Mouse (Mus musculus) mouse trophoblast stem cell (cell line): ENCODE results near the gene Ptgfrn.

Source experiments
- in situ Hi-C, 2 experiments: fragments of 300-500 bp; cut with MseI, MboI; formaldehyde crosslinking; loops; 2 replicates in 1 of 2; 3 replicates in 1 of 2; pipeline ENCODE4 v1.15.1; 2025

The Ptgfrn gene

DNA sequence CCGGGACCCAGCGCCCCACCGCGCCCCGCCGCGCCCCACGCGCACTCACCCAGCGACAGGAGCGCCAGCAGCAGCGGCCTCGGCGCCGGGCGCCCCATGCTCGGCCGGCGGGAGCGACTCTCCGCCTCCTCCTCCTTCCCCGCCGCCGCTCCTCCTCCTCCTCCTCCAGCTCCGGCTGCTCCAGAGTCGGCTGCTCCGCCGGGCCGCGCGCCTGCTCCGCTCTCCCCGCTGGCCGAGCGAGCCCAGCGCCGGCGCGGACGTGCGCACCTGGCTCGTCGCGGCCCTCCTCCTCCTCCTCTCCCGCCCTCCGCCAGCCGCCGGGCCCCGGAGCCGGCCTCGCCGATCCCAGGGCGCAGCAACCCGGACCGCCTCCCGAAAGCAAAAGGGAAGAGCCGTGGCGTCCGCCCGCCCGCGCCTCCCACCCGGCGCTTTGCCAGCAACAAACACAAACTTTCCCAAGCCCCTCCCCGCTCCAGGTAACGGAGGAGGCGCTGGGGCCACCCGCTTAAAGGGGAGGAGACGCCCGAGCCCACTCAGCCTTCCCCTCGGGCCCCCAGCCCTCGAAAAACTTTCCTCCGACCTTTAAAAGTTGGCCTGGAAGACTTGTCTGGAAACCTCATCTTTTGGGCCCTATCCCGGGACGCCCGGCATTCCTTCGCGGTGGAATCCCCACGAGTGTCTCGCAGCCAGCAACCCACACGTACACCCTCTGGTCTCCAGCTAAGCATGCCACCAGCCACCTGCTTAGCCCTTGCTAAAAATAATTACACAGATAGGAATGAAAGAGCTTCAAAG is at the start of gene Ptgfrn:
Gene Ptgfrn (minus strand): TSS at position 236 of the 795 bp plus-strand sequence.
- in situ Hi-C loops = no loop called here

GRCm38 (mm10) chr3:101159701-101160100 is 49.6 kb upstream of the Ptgfrn start:
- in situ Hi-C loops = no loop called here

GRCm38 (mm10) chr3:101154067-101154466 is 44.0 kb upstream of the Ptgfrn start:
- in situ Hi-C loops = no loop called here

GRCm38 (mm10) chr3:101153341-101153740 is 43.3 kb upstream of the Ptgfrn start:
- in situ Hi-C loops = no loop called here

DNA sequence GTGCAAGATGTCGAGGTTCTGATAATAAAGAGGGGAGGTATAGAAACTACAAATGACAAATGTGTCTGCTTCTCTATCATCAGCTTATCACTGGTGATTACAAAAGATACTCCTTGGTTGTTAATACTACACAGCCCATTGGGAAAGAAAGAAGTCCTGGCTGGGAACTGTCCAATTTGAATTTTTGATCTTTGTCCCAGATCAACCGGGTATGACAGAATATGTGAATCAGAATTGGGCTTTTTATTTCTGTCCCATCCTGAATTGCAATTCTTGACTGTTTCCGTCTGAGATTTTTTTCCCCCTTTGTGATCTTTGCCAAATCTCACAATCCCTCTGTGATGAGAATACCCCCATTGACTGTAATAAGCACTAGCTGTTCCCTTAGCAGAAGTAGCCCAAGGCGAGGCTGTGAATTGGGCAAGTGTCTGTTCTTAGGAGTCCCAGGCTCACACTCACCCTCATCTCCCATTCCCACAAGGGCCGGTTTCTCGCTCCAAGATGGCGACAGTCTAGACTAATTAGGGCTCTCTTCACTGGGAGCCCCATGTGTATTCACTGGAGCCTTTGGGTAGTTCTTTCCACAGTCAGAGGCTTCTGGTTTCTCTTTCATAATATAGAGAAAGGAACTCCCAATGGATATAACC is 36.2 kb upstream of the Ptgfrn start:
- in situ Hi-C loops = no loop called here

DNA sequence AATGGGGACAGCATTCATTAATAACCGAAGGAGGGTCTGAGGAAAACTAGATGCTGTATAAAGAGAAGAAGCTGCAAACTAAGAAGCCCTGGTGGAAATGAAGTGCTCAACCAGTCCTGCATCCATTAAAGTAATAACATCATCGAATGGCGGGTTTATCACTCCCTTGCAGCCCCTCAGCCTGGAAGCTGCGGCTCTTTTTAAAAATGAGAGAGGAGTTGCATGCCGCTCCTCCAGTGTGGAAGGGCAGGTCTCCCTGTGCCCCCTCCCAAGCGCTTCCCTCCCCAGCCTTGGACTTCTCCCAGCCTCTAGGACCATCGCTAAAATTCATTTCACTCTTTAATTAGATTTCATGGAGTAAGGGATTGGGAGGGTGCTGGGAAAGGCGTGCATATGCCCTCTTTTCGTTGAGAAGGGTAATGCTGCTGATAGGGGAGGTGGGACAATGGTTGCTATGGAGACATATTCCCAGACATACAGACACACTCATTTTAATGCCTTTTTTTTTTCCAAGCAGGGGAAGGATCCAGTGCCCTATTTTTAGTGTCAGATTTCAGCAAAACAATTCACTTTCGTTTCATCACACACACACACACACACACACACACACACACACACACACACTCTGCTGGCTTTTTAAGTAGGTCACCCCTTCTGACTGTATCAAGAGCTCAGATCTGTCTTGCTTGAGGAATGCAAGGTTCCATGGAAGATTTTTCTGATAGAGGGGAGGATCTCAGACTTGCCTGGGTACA is 35.4 kb upstream of the Ptgfrn start:
- in situ Hi-C loops = no loop called here

GRCm38 (mm10) chr3:101144366-101144948 is 34.4 kb upstream of the Ptgfrn start:
- in situ Hi-C loops = no loop called here

- in situ Hi-C loops = no loop called here
These were observed 33.4 kb upstream of the Ptgfrn start for GRCm38 (mm10) chr3:101143465-101143864.

DNA sequence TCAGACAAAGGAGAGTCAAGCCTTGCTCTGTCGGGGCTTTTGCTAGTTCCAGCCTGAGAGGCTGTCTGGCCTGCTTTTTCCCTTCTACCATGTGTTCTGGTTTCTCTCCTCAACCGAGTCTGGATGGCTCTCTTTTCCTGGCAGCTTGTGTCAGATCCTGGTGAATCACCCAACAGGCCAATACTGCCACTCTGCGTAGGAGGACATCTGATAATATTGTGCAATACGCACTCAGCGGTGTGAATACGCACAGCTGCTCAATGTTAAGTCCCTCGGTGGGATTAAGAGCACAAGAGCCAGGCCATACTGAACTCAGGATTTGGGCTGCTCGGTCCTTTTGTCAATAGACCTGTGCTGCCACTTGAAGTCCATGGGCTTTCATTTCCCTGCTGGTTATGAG is 31.8 kb upstream of the Ptgfrn start:
- in situ Hi-C loops = no loop called here

DNA sequence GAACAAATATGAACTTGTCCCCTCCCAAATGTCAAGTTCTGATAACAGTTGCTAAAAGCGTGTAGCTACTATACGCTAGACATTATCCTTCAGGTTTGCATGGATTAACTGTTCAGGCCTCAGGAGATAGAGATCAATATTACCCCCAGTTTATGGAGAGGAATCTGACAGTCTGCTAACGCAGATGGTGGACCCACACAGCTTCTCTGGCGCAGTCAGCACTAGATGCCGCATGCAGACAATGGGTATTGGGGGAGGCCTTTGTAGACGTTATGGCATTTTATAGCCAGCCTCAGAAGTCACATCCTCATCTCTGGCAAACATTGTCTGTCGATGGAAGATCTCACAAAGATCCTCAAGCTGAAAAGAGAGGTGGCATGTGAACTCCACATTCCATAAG is 29.9 kb upstream of the Ptgfrn start:
- in situ Hi-C loops = no loop called here

DNA sequence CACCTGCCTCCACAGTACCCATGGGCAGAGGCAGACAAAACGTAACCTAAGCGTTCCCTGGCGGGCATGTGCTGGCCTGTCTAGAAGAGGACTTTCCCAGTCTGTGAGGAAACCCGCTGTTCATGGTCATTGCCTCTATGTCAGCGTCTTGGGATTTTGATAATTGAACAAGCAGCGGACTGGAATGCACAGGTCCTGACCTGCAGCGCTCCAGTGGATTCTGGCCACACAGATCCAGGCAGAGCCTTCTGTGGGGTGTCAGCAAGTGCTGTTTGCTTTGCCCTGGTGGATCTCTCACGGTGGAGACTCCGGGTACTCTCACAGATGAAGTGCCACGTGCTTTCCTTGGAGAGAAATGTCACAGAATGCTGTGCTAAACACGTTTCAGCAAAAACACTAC is 26.4 kb upstream of the Ptgfrn start:
- in situ Hi-C loops = no loop called here

DNA sequence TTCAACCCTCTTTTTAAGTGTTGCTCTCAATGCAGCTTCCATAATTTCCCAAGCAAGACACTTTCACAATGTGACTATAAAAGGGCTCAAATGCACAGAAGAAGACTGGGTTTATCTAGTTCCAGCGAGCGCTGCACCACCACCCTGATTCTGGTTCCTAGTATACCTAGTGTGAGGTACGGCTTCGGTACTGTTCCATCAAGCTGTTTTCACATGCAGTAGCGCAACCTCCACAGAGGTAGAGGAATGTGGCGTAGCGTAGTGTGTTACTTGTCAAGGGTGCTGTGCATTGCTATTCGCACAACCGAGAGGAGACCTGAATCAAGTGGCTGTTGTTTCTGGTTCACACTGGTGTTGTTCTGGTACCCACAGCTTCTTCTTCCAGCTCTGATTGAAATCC is 24.8 kb upstream of the Ptgfrn start:
- in situ Hi-C loops = no loop called here

- in situ Hi-C loops = no loop called here
These were observed 22.9 kb upstream of the Ptgfrn start for GRCm38 (mm10) chr3:101132981-101133380.

GRCm38 (mm10) chr3:101131772-101132171 is 21.7 kb upstream of the Ptgfrn start:
- in situ Hi-C loops = no loop called here

DNA sequence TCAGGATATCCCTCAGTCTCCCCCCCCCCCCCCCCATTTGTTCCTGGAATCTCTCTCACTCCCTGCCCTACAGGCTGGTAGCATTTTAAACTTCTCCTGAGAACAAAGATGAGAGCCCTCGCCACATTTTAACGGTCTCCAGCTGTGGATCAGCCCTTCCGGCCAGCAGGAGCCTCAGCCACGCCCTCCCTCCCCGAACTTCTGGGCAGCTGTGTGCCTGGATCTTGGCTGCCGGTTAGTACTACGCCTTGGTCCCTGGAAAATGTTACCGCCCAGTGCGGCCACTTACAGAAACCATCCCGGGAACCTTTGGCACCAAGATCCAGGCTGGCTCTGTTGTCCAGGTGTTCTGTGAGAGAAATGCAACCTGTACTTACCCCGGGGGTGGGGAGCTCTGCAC is 20.4 kb upstream of the Ptgfrn start:
- in situ Hi-C loops = no loop called here

DNA sequence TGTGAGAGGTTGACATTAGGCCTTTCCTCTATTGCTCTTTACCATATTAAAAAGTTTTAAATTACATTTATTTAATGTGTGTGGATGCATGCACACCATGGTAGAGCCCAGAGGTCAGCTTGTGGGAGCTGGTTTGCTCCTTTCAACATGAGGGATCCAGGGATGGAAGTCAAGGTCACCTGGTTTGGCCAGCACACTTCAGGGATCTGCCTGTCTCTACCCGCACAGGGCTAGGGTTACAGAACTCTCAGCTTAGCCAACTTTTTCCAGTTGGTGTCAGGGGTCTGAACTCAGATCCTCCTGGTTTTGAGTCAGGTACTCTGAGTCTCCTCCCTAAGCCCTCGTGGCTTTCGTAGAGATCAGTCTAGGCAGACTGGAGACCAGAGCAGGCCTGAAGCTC is 19.5 kb upstream of the Ptgfrn start:
- in situ Hi-C loops = no loop called here

GRCm38 (mm10) chr3:101129090-101129489 is 19.0 kb upstream of the Ptgfrn start:
- in situ Hi-C loops = no loop called here

DNA sequence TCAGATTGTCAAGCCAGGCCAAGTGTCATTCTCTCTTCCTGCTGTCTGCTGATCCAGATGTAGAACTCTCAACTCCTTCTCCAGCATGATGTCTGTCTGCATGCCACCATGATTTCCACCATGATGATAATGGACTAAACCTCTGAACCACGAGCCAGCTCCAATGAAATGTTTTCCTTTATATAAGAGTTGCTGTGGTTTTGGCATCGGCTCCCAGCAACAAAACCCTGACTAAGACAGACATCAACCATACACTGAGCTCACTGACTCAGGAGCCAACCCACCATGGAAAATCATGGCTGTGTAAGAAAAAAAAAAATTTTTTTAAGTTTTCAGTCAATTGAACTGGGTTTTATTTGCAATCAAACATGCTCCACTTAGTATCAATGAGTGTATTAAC is 17.7 kb upstream of the Ptgfrn start:
- in situ Hi-C loops = no loop called here

- in situ Hi-C loops = no loop called here
These were observed 14.6 kb upstream of the Ptgfrn start for GRCm38 (mm10) chr3:101124716-101125115.

DNA sequence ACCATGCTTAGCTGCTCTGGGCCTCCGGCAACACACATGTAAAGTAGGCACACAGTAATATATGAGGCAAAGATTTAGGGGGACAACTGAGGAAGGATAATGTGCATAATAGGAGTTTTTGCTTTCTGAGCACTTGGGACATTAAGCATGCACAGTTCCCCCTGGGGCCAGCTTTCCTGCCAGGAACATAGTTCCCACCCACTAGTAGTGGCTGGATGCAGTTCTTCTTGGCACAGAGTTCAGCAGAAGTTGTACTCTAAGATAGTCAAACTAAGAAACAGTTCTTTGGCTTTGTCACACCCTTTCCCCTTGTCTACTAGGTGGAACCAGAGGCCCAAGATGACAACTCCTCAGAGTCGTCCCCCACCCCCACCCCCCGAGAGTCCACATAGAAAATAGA is 12.4 kb upstream of the Ptgfrn start:
- in situ Hi-C loops = no loop called here

DNA sequence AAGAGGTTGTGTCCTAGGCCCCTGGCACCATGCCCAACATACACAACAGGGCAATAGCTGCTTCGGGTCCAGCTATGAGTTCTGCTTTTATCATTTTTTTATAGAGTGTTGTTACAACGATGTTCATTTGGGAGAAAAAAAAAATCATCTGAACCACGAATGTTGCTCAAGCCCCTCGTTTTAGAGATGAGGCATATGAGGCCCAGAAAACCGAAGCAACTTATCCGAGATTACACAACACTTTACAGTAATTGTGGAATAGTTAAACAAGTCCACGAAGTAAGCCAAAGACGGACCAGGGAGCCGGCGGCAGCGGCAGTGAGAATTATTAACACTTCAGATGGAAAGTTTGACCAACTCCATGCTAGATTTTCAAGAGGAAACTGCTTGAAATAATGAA is 7.7 kb upstream of the Ptgfrn start:
- in situ Hi-C loops = no loop called here

- in situ Hi-C loops = no loop called here
These were observed 7.3 kb upstream of the Ptgfrn start for GRCm38 (mm10) chr3:101117386-101117749.
